Mouse (Mus musculus) lung, postnatal 0 days (tissue): ENCODE data around the gene Akr1d1.
A peak's percentile ranks its signal among the peaks of the same experiment; 100 is the strongest.

Experiments
- CTCF ChIP-seq: IDR thresholded peaks from 2 replicates; pipeline ENCODE4 v1.5.1; 2016; ENCODE audit warnings: antibody characterized with exemption, mild to moderate bottlenecking
- EP300 ChIP-seq: IDR thresholded peaks from 2 replicates; pipeline ENCODE4 v1.6.1; 2016; ENCODE audit warnings: antibody characterized with exemption, mild to moderate bottlenecking, control low read depth

- TF ChIP-seq CTCF (peak; percentile 56), EP300 (no peak)
Observed at GRCm38 (mm10) chr6:37552760-37553159, 22.8 kb downstream of the Akr1d1 start.
